Mouse (Mus musculus): ENCODE data around the gene Fam243.

The Fam243 gene

GRCm38 (mm10) chr16:92321341-92321740, at the start of gene Fam243:
Gene Fam243, minus strand, starts transcription at chr16:92321441.
- no peak for DNase-seq (ENCODE audit: low spot score)

- DNase-seq (ENCODE audit: low spot score) = peak; percentile 61
Measured at GRCm38 (mm10) chr16:92369260-92369659, 48.0 kb upstream of the Fam243 start.

- no peak for DNase-seq (ENCODE audit: low spot score)
Measured at GRCm38 (mm10) chr16:92365477-92365876, 44.2 kb upstream of the Fam243 start.

DNA sequence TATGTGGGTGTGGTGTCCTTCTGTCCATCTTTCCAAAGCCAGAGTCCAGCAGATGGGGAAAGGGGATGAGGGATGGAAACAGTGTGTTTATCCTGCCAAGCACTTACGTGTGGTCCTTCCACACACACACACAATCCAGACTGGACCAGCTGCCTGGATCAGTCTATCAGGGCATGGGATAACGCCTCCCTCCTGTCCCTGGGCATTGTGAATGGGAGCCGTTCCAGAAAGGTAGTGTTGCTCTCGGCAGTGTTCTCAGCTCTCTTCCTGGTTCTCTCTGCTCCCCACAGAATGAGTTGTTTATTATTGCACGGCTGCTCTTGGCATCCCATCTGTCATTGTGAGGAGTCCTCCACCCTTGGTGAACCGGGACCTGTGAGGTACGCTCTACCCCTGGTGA, 39.5 kb upstream of the Fam243 start:
- no peak for DNase-seq (ENCODE audit: low spot score)

- DNase-seq (ENCODE audit: low spot score) = no peak
Measured at GRCm38 (mm10) chr16:92359229-92359628, 38.0 kb upstream of the Fam243 start, which contains the start of gene Kcne1. Gene Kcne1, minus strand, starts transcription at chr16:92359468.

DNA sequence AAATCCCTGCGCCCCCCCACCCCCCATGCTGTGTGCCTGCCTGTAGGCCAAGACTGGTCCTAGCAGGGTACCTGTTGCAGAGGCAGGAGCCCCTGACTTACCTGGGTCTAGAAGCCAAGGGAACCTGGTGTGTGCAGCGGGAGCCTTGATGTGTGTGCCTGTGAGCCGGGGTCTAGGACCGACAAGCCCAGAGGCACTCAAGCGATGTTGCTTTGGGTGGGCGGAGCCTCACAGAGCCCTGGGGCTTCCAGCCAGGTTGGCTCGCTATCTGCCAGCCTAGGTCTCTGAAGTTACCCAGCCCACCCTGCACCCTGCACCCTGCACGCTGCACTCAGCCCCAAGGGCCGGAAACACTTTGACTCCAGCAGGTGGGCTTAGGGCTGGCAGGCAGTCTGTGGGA, 37.5 kb upstream of the Fam243 start:
- DNase-seq (ENCODE audit: low spot score) = no peak

GRCm38 (mm10) chr16:92357566-92357965, 36.3 kb upstream of the Fam243 start:
- no peak for DNase-seq (ENCODE audit: low spot score)

DNA sequence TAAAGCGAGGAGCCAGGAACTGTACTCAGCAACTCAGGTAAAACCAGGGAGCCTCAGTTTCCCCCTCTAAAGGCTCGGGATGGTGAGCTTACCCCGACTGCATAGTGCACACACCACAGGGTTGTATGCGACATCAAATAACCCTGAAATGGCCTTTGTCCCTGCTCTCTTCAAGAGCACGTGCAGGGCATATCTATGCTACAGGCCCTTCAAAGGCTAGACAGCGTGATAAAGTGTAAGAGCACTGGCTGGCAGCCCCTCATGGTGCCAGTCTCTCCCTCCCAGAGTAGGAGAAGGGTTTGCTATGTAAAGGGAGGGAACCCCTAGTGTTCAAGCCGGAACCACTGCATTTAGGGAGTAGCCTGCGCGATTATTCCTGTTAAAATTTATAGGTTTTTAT, 35.8 kb upstream of the Fam243 start:
- no peak for DNase-seq (ENCODE audit: low spot score)

- no peak for DNase-seq (ENCODE audit: low spot score)
Measured at GRCm38 (mm10) chr16:92355982-92356381, 34.7 kb upstream of the Fam243 start.

- no peak for DNase-seq (ENCODE audit: low spot score)
Measured at GRCm38 (mm10) chr16:92355366-92355765, 34.1 kb upstream of the Fam243 start.

GRCm38 (mm10) chr16:92353897-92354296, 32.7 kb upstream of the Fam243 start:
- no peak for DNase-seq (ENCODE audit: low spot score)

GRCm38 (mm10) chr16:92353295-92353694, 32.1 kb upstream of the Fam243 start:
- no peak for DNase-seq (ENCODE audit: low spot score)

- no peak for DNase-seq (ENCODE audit: low spot score)
Measured at GRCm38 (mm10) chr16:92348941-92349340, 27.7 kb upstream of the Fam243 start.

- DNase-seq (ENCODE audit: low spot score) = no peak
Measured at GRCm38 (mm10) chr16:92346297-92346916, 25.2 kb upstream of the Fam243 start.

DNA sequence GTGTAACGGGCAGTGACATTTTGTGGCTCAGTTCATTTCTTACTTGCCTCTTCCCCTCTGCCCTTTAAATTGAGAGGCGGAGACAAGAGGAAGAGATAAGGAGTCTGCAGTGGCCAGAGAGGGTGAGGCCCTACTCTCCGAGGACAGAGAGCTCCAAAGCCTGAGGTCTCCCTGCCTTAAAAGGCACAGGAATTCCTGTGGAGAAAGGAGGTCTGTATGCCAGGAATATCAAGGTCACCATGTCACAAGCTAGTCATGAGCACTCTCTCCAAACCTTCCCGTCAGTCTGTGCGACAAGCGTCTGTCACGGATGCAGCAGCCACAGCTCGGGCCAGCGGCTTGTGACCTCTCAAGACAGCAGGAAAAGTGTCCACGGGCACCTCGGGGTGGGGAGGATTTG, 23.9 kb upstream of the Fam243 start:
- DNase-seq (ENCODE audit: low spot score) = peak; percentile 32

GRCm38 (mm10) chr16:92340612-92341511, 19.6 kb upstream of the Fam243 start:
- peak; percentile 74 for DNase-seq (ENCODE audit: low spot score)

DNA sequence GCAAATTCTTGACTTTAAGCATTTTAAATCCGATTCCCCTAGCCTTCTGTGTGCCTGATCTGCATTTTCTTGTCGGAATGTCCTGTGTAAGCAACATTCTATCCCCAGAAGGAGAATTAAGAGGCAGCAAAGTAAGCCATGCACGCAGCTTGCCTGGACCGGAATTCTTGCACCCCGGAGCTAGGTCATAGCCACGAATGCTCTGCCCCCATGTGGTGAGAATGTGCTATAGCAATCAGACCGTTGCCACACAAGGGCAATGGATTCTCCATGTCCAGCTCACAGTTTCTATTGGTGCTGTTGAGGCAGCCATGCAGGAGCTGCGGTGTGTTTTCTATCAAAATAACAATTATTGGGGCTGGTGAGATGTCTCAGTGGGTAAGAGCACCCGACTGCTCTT, 15.0 kb upstream of the Fam243 start:
- DNase-seq (ENCODE audit: low spot score) = peak; percentile 85

DNA sequence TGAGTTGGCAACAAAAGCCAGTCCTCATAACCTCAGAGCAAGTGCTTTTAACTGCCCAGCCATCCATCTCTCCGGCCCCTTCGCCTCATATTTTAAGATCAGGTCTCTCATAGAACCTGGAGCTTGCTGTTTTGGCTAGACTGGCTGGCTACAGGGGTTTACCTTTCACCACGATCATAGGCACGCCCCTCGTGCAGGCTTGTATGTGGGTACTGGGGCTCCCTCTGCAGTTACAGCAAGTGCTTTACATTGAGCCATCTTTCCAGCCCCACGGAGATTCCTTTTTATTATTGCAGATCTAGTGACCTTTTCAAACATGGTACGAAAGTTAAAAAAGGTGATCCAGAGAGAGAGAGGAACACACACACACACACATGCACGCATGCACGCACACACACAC, 13.4 kb upstream of the Fam243 start:
- no peak for DNase-seq (ENCODE audit: low spot score)

DNA sequence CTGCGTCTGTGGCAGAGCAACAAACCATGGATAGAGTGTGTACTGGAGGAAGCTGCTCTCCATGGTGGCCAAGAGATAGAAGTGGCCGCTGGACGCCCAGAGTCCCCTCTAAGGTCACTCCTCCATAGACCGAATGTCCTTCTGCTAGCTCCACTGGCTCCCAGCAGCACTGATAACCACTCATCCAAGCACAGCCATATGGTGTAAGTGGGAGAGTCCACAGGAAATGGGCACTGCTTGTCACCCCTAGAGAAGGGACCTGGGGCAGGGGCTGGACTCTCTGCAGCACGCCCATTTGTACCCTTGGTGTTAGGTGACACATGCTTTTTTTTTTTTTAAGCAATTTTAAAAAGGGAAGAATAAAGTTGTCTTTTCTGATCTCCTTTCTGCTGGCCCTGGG, 9.7 kb upstream of the Fam243 start:
- no peak for DNase-seq (ENCODE audit: low spot score)

- no peak for DNase-seq (ENCODE audit: low spot score)
Measured at GRCm38 (mm10) chr16:92327911-92328310, 6.7 kb upstream of the Fam243 start.

- no peak for DNase-seq (ENCODE audit: low spot score)
Measured at GRCm38 (mm10) chr16:92325062-92325406, 3.8 kb upstream of the Fam243 start.

DNA sequence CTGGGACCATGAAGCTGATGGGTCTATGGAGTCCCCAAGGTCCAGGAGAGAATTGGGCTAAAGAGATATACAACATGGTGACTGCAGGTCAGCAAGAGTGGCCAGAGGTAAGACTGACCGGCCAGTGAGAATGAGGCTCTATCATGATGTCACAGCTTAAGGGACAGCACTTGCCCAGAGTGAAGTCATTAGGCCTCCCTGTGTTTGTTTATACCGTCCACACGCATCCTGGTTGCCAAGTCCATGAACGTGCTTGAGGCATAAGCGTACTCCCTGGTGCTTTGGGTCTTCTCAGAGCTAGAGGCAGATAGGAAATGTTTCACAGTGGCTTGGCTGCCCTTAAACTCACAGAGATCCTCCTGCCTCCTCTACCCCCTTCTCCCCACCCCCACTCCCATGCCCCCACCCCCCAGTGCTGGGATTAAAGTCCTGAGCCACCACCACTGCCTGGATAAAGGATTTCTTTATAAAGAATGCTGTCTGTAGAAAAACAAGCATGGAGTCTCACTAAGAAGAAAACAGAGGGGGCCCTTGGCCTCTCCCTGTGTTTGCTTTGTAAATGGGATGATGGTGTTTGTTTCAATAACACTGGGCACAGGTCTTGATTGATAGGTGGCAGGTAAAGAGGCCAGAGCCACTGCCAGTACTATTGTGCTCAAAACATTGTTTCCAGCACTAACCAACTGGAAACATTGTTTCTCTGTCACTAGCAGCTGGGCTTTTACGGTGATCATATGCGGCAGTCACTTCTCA, 3.2 kb upstream of the Fam243 start:
- no peak for DNase-seq (ENCODE audit: low spot score)

DNA sequence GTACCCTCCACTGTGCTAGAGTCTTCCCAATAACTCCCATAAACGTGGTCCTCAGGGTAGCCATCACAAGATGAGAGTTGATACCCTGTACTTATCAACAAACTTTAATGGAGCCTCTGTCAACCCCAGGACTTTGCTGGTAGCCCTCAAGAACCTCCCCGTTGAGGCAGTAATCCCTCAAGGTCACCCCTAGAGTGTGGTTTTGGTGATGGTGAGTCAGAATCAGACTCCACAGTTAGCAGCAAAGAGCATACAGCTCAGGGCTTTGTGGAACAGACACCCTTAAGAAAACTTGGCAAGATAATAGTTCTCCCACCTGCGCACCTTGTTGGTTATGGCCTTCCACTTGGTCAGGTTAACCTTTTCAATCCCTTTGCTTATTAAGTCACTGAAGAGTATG, 880 bp downstream of the Fam243 start:
- no peak for DNase-seq (ENCODE audit: low spot score)
